Mouse (Mus musculus): ENCODE measurements around the gene Nacc2. TPM values are rescaled to one million over a fixed set of nuclear protein-coding genes. Genes with fewer than 3 reads are reported as not detected.

Gene Nacc2
- total and polyA plus RNA-seq, 2 experiments from 2014 or later = 29.9 to 61.4 TPM

DNA sequence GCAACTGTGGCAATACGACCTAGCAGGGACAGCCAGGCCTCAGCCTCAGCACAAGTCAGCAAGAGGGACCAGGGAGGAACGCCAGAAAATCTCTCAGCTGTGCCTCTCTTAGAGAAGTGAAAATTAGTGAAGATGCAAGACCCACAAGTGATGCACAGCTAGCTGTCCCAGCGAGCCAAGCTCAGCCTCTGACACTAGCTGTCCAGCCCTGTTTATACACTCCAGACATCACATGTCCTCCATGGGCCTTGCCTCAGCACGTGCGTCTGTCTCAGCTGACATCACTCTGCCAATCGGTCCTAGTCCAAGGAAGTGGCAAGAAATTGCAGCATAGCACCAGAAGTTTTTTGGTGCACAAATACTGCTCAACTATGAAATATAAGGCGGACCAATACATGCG is 16.0 kb downstream of the Nacc2 start:
- WGBS = 88% methylated on average over 8 of the region's 8 CpGs
- no peak overlapping the region for H3K27ac ChIP-seq
- DNase-seq (ENCODE audit: low spot score) = no peak

DNA sequence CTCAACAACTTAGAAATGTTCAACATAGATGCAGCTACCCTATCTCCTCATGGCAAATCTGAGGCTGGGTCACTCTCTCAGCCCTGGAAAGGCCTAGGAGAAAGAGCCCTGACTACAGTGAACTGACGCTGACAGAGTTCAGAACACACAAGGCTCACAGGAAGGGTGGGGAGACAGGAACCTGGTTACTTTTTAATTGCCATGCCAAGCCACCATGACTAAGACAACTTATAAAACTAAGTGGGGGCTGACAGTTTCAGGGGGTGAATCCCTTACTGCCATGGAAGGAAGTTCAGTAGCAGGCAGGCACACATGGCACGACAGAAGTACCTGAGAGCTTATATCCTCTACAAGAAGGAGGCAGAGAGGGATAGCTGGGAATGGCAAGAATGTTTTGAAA is 16.8 kb downstream of the Nacc2 start:
- H3K27me3 ChIP-seq (ENCODE audit: insufficient read depth, low read length) = no peaks in the 10 kb centered on the region
- 84% methylated on average over 2 of the region's 2 CpGs for WGBS
- peaks cover 4% of the 10 kb centered on the region; the same call in 1 of the 2 replicates for H3K4me1 ChIP-seq (ENCODE audit: insufficient read depth, low read length)
- no peak for DNase-seq (ENCODE audit: low spot score)
- no peak overlapping the region for H3K4me3 ChIP-seq (ENCODE audit: low read length)
- H3K36me3 ChIP-seq (ENCODE audit: insufficient read depth, low read length) = no peaks in the 10 kb centered on the region
- no peak overlapping the region for H3K4me2 ChIP-seq (ENCODE audit: low read depth, low read length)
- H3K9ac ChIP-seq (replicated peaks; ENCODE audit: low read length) = no peak overlapping the region
- no peaks in the 10 kb centered on the region for H3K9me3 ChIP-seq (ENCODE audit: low read length)
- TF ChIP-seq CTCF (IDR thresholded peaks at IDR 0.05; ENCODE audit: low read depth) = no peak
- ATAC-seq = no peak
- H3K27ac ChIP-seq = no peak overlapping the region

More for the DNA sequence above, 16.0 kb downstream of the Nacc2 start:
- Histone ChIP-seq H3K27me3 (ENCODE audit: insufficient read depth, low read length) (no peaks in the 10 kb centered on the region), H3K4me2 (ENCODE audit: low read depth, low read length) (no peak overlapping the region), H3K4me3 (ENCODE audit: low read length) (no peak overlapping the region), H3K36me3 (ENCODE audit: insufficient read depth, low read length) (no peaks in the 10 kb centered on the region), H3K4me1 (ENCODE audit: insufficient read depth, low read length) (peaks cover 4% of the 10 kb centered on the region; the same call in 1 of the 2 replicates), H3K9ac (replicated peaks; ENCODE audit: low read length) (no peak overlapping the region), H3K9me3 (ENCODE audit: low read length) (no peaks in the 10 kb centered on the region)
- ATAC-seq = no peak
- TF ChIP-seq CTCF (IDR thresholded peaks at IDR 0.05; ENCODE audit: low read depth) = no peak

DNA sequence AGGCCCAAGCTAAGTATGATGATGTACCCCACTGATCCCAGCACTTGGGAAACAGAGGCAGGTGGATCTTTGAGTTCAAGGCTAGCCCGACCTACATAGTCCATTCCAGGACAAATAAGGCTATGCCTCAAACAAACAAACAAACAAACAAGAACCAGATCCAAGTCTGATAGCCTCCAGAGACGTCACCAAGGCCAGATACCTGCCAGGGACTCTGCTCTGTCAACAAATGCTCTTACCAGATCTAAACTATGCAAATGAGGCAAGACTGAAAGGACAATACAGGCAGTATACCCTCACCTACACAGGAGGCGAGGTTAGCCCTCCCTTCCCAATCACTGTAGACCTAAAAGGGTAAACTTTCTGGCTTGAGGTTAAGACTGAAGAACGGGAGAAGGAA is 22.7 kb downstream of the Nacc2 start:
- H3K4me1 ChIP-seq (ENCODE audit: insufficient read depth, low read length) = no peaks in the 10 kb centered on the region
- TF ChIP-seq CTCF (IDR thresholded peaks at IDR 0.05; ENCODE audit: low read depth) = no peak
- no peak overlapping the region for H3K9ac ChIP-seq (replicated peaks; ENCODE audit: low read length)
- H3K4me2 ChIP-seq (ENCODE audit: low read depth, low read length) = no peak overlapping the region
- 79% methylated on average over 4 of the region's 4 CpGs for WGBS
- H3K4me3 ChIP-seq (ENCODE audit: low read length) = no peak overlapping the region
- no peaks in the 10 kb centered on the region for H3K27me3 ChIP-seq (ENCODE audit: insufficient read depth, low read length)
- DNase-seq (ENCODE audit: low spot score) (no peak), ATAC-seq (no peak)
- no peaks in the 10 kb centered on the region for H3K36me3 ChIP-seq (ENCODE audit: insufficient read depth, low read length)
- H3K9me3 ChIP-seq (ENCODE audit: low read length) = no peaks in the 10 kb centered on the region
- H3K27ac ChIP-seq = no peak overlapping the region

DNA sequence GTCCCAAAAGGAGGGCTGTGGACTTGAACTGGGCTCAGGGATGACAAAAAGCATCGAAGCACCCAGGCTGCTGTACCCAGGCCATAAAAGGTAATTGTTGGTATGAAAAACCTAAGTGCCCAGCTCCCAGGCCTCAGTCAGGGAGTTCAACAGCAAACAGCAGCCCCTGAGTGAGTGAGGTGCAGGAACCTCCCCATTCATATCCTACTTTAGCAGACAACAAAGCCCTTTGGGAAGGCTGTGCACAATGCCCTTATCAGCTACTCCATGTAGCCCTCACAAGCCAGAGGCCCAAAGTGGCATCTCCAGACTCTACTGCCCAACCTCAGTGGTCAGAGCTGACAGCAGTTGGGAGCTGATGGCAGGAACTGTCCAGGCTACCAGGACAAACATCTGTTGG is 23.2 kb downstream of the Nacc2 start:
- WGBS = 69% methylated on average over 1 of the region's 1 CpGs
- H3K4me1 ChIP-seq (ENCODE audit: insufficient read depth, low read length) = no peaks in the 10 kb centered on the region

DNA sequence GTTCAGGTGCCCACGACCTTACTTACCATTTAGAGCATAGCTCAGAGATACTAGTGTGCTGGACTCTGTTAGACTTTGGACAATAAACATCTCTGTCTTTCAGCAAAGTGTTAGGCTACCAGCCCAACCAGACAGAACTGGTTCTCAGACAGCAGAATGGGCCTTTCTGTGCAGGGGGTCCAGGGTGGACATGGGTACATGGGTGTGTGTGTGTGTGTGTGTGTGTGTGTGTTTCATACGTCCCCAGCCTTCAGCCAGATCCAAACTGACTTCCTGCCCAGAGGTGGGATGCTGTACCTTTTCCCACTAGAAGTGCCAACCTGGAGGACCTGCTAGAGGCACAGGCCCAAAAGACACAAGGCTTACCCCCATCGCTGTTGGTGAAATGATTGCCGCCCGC is 23.8 kb downstream of the Nacc2 start:
- ATAC-seq (no peak), DNase-seq (ENCODE audit: low spot score) (no peak)
- H3K27ac ChIP-seq = no peak overlapping the region
- TF ChIP-seq CTCF (IDR thresholded peaks at IDR 0.05; ENCODE audit: low read depth) = no peak
- H3K4me1 ChIP-seq (ENCODE audit: insufficient read depth, low read length) = no peaks in the 10 kb centered on the region
- H3K4me3 ChIP-seq (ENCODE audit: low read length) = no peak overlapping the region
- 70% methylated on average over 5 of the region's 5 CpGs for WGBS
- H3K4me2 ChIP-seq (ENCODE audit: low read depth, low read length) = no peak overlapping the region
- no peak overlapping the region for H3K9ac ChIP-seq (replicated peaks; ENCODE audit: low read length)
- H3K9me3 ChIP-seq (ENCODE audit: low read length) = no peaks in the 10 kb centered on the region
- no peaks in the 10 kb centered on the region for H3K36me3 ChIP-seq (ENCODE audit: insufficient read depth, low read length)
- no peaks in the 10 kb centered on the region for H3K27me3 ChIP-seq (ENCODE audit: insufficient read depth, low read length)

More for the DNA sequence above, 23.2 kb downstream of the Nacc2 start:
- Histone ChIP-seq H3K9ac (replicated peaks; ENCODE audit: low read length) (no peak overlapping the region), H3K36me3 (ENCODE audit: insufficient read depth, low read length) (no peaks in the 10 kb centered on the region), H3K4me2 (ENCODE audit: low read depth, low read length) (no peak overlapping the region), H3K27me3 (ENCODE audit: insufficient read depth, low read length) (no peaks in the 10 kb centered on the region), H3K9me3 (ENCODE audit: low read length) (no peaks in the 10 kb centered on the region), H3K27ac (no peak overlapping the region), H3K4me3 (ENCODE audit: low read length) (no peak overlapping the region)
- ATAC-seq (no peak), DNase-seq (ENCODE audit: low spot score) (no peak)
- no peak for TF ChIP-seq CTCF (IDR thresholded peaks at IDR 0.05; ENCODE audit: low read depth)

DNA sequence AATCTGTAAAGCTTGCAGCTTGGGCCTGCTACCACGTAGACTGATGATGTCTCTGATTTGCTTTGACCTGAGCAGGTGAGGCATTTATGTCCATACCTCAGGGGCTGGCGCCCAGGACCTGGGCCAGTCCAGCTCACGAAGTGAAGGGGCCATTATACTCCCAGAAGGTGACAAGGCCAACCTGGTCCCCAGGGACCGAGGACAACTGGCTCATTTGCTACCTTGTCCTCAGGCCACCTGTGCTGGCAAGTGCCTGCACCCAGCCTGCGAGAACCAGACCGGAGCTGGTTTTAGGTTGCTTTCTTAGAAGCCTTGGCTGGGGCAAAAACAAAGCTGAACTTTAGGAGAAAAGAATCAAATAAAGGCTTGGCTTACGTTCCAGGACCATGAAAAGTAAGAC is 29.1 kb downstream of the Nacc2 start:
- Histone ChIP-seq H3K4me1 (ENCODE audit: insufficient read depth, low read length) (peaks cover 10% of the 10 kb centered on the region), H3K27me3 (ENCODE audit: insufficient read depth, low read length) (no peaks in the 10 kb centered on the region), H3K9me3 (ENCODE audit: low read length) (no peaks in the 10 kb centered on the region), H3K9ac (replicated peaks; ENCODE audit: low read length) (no peak overlapping the region), H3K36me3 (ENCODE audit: insufficient read depth, low read length) (no peaks in the 10 kb centered on the region), H3K4me3 (ENCODE audit: low read length) (no peak overlapping the region), H3K4me2 (ENCODE audit: low read depth, low read length) (no peak overlapping the region), H3K27ac (no peak overlapping the region)
- TF ChIP-seq CTCF (IDR thresholded peaks at IDR 0.05; ENCODE audit: low read depth) = no peak
- WGBS = 78% methylated on average over 7 of the region's 7 CpGs
- DNase-seq (ENCODE audit: low spot score) = no peak
- ATAC-seq = no peak

DNA sequence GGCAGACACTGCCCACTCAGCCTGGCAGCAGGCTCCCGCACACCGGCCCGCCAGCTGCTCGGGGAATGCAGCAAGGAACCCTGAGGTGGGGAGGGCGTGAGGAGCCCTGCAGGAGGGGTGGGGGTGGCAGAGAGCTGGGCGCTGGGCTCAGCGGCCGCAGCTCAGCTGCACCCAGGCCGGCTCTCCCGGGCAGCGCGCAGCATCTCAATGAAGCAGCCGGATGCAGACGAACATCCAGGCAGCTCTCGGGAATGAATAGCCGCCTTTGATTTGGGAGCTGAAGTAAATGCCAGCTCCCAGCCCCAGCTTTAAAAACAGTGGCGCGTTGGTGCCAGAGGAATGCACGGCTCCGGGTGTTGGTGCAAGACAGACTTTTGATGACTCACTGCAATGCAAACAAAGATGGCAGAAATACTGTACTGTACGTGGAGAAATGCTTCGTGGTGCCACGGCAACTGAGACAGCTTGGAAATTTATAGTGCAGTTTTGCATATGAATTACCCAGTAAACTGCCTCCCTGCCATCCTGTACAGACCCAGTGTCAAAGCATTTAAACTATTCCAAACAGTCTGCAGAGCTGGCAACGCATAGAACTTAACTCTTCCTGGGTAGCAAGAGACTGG is 31.1 kb downstream of the Nacc2 start:
- H3K4me3 ChIP-seq (ENCODE audit: low read length) = peak overlapping the region; percentile 74
- H3K9me3 ChIP-seq (ENCODE audit: low read length) = no peaks in the 10 kb centered on the region
- DNase-seq (ENCODE audit: low spot score) (peak; percentile 80), ATAC-seq (peak; percentile 81)
- no peaks in the 10 kb centered on the region for H3K36me3 ChIP-seq (ENCODE audit: insufficient read depth, low read length)
- H3K9ac ChIP-seq (replicated peaks; ENCODE audit: low read length) = peak overlapping the region; percentile 81
- H3K27ac ChIP-seq = peak overlapping the region; percentile 93
- WGBS = under 1% methylated on average over 22 of the region's 24 CpGs
- peak overlapping the region; percentile 95 for H3K4me2 ChIP-seq (ENCODE audit: low read depth, low read length)
- peaks cover 10% of the 10 kb centered on the region for H3K4me1 ChIP-seq (ENCODE audit: insufficient read depth, low read length)
- no peaks in the 10 kb centered on the region for H3K27me3 ChIP-seq (ENCODE audit: insufficient read depth, low read length)
- TF ChIP-seq CTCF (IDR thresholded peaks at IDR 0.05; ENCODE audit: low read depth) = no peak
